Mouse (Mus musculus): Measurements from ENCODE around the gene St3gal5.

The St3gal5 gene

GRCm38 (mm10) chr6:72164321-72165275, 67.2 kb downstream of the St3gal5 start:
- DNase-seq = peak; percentile 92 to 94

GRCm38 (mm10) chr6:72165907-72166306, 68.5 kb downstream of the St3gal5 start:
- no peak for DNase-seq

GRCm38 (mm10) chr6:72171391-72171790, 74.0 kb downstream of the St3gal5 start:
- no peak for DNase-seq

DNA sequence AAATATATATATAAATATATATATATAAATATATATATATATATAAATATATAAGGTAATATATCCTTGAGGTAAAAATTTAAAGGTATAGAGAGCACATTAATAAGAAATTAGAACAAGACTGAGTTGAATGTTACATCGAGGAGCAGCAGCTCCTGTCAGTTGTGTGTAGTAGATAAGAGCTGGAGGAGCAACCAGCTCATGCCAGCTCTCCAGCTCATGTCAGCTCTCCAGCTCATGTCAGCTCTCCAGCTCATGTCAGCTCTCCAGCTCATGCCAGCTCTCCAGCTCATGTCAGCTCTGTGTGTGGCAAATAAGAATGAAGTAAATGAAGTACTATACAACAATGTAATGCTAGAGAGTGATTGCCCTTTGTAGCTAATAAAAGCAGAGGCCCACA, 76.0 kb downstream of the St3gal5 start:
- no peak for DNase-seq

DNA sequence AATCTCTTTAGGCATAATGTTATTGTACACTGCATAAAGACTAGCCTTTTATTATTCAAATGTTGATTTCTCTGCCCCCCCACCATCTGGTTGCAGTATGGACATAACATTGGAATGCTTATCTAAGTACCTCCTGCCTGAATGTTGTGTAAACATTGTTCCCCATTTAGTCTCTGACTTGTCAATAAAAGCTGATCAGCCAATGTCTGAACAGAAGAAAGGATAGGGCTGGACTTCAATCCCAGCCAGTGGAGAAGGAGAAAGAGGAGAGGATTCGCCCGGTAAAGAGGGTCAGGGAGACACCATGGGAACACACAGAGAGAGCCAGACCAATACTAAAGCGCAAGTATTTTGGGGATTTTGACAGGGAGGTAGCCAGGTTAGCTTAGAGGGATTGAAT, 78.0 kb downstream of the St3gal5 start:
- no peak for DNase-seq

DNA sequence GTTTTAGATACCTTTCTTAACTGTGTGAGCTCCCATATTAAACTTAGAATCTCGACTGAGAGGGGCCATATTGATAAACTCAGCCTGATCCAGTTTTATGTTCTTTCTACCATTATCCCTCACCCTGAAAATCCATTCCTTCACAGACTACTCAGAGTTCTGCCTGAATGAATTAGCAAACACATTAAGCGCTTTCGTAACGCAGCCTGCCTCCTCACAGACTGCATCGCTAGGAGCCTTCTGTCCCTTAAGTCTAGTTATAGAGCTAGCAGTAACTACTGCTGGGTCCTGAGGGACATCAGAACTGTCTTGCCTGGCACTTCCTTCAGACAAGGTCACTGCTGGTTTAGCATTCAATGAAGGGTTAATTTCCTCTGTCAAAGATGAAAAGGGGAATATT, 78.6 kb downstream of the St3gal5 start:
- DNase-seq = no peak

GRCm38 (mm10) chr6:72177417-72177816, 80.0 kb downstream of the St3gal5 start:
- DNase-seq = no peak

- no peak for DNase-seq
Measured at GRCm38 (mm10) chr6:72179006-72179405, 81.6 kb downstream of the St3gal5 start.

- no peak for DNase-seq
Measured at GRCm38 (mm10) chr6:72179562-72180502, 82.4 kb downstream of the St3gal5 start.

DNA sequence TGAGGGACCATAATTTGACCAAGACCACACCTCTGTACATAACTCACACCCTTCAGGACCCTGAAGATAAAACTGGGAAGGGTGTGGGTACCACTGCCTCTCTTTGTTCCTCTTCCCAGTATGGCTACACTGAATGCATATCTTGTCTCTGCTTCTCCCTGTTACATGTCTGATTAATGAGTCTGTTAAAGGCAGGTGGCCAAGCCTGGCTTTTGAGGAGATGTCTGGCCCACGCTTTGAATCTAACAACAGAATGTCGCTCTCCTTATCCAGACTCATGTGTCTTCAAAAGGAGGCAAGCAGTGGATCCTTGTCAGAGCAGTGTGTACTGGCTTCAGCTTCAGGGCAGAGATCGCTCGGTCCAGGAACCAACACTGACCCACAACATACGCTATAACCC, 87.2 kb downstream of the St3gal5 start:
- DNase-seq = no peak

DNA sequence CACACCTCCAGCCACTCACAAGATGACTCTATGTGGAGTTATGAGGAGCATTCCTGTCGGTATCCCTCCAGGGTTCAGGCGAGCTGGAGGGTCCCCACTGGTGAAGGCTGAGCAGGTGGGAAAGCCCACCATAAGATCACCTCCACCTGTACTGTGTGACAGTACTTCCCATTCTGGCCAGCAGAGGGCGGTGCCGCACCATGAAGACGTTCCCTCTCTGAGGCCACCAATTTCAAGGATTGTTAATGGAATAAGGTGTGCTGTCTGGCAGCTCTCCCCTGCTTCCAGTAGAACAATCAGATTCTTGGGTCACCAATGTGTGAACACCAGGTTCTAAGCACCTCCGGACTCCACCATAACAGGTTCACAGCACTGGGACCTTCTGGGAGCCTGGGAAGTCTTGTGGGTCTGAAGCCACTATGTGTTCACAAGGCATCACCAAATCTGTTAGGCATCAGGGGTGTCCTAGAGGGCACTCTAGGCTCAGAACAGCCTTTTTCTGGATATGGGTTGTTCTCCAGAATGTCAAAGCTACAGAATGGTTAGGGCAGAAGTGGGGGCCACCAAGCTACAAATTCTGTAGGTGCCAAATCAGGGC, 88.6 kb downstream of the St3gal5 start:
- peak; percentile 95 to 98 for DNase-seq

DNA sequence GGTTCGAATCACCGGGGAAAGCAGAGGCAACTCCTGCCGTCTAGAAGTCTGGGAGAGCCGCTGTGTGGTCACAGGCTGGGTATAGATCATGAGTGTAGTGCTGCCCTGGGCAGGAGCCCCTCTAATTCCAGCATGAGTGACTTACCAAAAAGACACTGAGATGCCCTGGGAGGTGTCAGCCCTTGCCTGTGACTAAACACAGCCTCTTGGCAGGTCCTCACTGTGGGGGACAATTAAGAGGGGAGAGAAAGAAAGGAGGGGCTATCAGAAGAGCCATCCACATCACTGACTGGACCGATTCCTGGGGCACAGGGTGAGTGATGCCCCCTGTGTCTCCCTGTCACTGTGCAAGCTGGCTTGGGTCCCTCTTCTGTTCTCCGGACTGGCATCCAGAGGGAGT, 89.4 kb downstream of the St3gal5 start:
- no peak for DNase-seq

DNA sequence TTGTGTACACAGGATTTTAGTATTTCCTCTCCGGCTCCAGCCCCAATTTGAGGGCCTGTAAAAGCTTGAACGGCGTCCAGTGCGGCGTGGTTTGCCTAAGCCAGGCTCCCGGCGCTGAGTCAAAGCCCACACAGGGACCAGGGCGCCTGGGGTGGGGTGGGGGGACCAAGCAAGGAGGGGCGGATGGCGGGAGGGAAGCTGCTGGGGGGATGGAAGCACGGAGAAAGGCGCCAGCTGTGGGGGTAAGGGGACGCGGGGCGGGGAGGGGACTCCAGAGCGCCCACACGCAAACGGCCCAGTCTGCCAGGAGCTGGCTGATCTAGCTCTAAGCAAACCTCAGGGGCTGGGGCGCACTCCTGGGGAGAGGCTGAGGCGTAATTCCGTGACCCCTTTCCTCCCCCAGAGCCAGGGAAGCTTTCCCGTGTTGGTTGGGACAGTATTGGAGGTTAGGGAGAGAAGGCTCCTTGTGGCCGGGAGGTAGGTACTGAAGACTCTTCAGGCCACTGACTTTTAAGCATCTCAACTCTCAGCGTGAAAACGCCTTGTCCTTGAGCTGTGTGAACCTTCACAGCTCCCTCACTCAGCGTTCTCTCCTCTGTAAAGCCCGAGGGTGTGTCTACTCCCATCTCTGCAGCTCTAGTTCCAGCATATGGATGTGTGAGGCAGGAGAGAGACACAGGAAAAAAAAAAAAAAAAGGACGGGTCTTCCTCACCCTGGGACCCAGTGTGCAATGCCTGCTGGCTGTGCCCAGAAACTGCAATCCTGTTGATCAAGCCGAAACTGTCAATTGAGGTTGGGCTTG, 91.9 kb downstream of the St3gal5 start:
- DNase-seq = peak; percentile 59 to 66

DNA sequence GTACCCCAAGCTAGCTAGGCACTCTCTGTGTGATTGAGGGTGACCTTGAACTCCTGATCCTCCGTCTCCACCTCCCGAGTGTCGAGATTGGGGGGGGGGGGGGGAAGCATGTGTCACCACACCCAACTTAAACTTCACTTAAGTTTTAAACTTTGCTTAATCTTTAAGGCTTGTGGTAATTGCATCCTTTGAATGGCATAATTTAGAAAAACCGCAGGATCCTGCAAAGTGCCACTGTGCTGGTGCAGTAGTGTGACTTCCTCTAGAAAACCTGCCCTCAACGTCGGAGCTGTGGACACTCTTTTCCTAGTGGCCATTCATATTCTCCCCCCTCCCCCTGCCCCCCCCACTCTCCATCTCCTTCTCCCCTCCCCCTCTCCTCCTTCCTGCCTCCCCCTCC, 92.7 kb downstream of the St3gal5 start:
- no peak for DNase-seq

GRCm38 (mm10) chr6:72190577-72190976, 93.2 kb downstream of the St3gal5 start:
- no peak for DNase-seq

GRCm38 (mm10) chr6:72196660-72197059, 99.3 kb downstream of the St3gal5 start:
- DNase-seq = no peak

DNA sequence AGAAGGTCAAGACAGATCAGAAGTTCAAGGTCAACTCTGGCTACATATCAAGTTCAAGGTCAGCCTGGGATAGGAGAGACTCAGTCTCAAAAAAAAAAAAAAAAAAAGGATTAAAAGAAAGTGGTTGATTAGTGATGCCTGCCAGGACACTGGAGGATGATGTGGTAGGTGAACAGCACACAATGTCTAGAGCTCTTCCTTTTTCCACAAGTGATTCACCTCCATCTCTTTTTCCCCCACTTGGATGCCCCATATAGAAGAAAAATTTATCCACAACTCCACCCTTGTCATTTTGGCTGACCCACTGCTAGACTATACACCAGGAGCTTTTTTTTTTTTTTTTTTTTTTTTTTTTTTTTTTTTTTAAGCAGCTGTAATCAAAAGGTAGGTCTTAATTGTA, 100.1 kb downstream of the St3gal5 start:
- no peak for DNase-seq

DNA sequence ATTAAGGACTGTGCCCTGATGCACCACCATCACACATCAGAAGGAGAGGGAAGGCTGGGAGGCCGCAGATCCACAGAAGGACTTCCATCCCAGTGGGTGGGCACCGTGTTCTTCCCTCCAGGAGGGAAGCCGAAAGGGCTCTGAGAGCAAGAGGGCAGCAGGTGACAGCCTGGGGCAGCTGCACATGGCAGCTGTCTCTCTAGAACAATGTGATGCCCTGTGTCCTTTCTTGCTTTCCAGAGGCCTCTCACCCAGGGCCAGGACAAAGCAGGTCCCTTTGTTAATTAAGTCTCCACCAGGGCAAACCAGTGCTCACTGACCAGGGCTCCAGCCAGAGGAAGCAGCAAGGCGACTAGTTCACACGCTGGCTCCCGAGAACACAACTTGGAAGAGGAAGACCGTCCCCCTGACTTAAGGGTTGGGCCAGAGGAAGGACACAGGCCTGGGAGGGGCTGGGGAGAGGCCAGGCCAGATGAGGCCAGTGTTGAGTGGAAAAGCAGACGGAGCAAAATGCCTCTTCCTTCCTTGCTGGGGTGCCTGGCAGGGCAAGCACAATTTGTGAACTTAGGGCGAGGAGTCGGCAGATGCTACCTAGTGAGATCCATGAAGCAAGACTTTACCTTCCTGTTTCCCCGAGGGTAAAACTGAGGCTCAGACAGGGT, 103.3 kb downstream of the St3gal5 start:
- no peak for DNase-seq

DNA sequence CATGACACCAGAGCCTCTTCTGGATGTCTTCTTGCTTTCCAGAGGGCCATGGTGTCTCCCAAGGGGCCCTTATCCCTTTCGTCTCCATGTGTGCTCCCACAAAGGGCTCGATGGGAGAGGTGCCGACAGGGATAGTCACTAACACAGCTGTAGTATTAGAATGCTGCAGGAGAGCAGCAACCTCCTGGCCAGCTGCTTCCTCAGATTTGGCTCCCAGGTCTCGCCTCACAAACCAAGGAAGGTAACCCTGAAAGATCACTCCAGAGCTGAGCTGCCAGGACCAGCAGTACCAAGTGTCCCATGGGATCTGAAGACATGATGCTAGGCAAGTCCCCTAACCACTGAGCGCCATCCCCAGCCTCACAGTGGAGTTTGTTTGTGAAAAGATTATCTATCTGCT, 105.3 kb downstream of the St3gal5 start:
- no peak for DNase-seq

- DNase-seq = no peak
Measured at GRCm38 (mm10) chr6:72203279-72203678, 105.9 kb downstream of the St3gal5 start.

Data from cerebellum, postnatal 10 days (tissue).